Mouse (Mus musculus): ENCODE measurements around the gene Dcst1.

- no peak for TF ChIP-seq CTCF (IDR thresholded peaks at IDR 0.05; ENCODE audit: control insufficient read depth, insufficient read depth, insufficient replicate concordance, low read depth, low read length)
- TF ChIP-seq POLR2A (IDR thresholded peaks at IDR 0.05; ENCODE audit: control insufficient read depth, low read depth, low read length): no peak
Measured at GRCm38 (mm10) chr3:89392871-89393311, 27.8 kb upstream of the Dcst1 start.
